Mouse (Mus musculus): ENCODE results near the gene C2cd2l.
"Not testable (repeated sequence)": the region's sequence is repeated elsewhere in the genome, so short reads cannot be mapped to it uniquely, and the experiment has no call there.

The C2cd2l gene

GRCm38 (mm10) chr9:44319887-44320798 lies at the start of gene C2cd2l:
C2cd2l (minus strand) TSS chr9:44320285.
- DNase-seq, result peak; percentile 74 to 80

- peak; percentile 58 for DNase-seq
These were observed 44.4 kb upstream of the C2cd2l start for GRCm38 (mm10) chr9:44364480-44364879.

- DNase-seq, result peak in 1 of 2 experiments; percentile 11
These were observed 41.8 kb upstream of the C2cd2l start for GRCm38 (mm10) chr9:44361931-44362330.

- DNase-seq, result peak; percentile 95 to 96
These were observed 41.3 kb upstream of the C2cd2l start, which contains the start of gene Vps11 for GRCm38 (mm10) chr9:44361190-44361917. Vps11 (minus strand) TSS chr9:44361670.

- DNase-seq, result peak; percentile 54 to 61
These were observed 37.1 kb upstream of the C2cd2l start for GRCm38 (mm10) chr9:44357207-44357606.

- DNase-seq, result no peak
These were observed 33.1 kb upstream of the C2cd2l start for GRCm38 (mm10) chr9:44353142-44353541.

- no peak for DNase-seq
These were observed 32.3 kb upstream of the C2cd2l start for GRCm38 (mm10) chr9:44352337-44352736.

GRCm38 (mm10) chr9:44351396-44351795 lies 31.3 kb upstream of the C2cd2l start:
- no peak for DNase-seq

GRCm38 (mm10) chr9:44348546-44348945 lies 28.5 kb upstream of the C2cd2l start:
- no peak for DNase-seq

GRCm38 (mm10) chr9:44347621-44348020 lies 27.5 kb upstream of the C2cd2l start:
- no peak for DNase-seq

GRCm38 (mm10) chr9:44347166-44347565 lies 27.1 kb upstream of the C2cd2l start:
- no peak for DNase-seq

- no peak for DNase-seq
These were observed 25.7 kb upstream of the C2cd2l start for GRCm38 (mm10) chr9:44345570-44346433.

GRCm38 (mm10) chr9:44343781-44344421 lies 23.8 kb upstream of the C2cd2l start, which contains the start of gene Hmbs:
Hmbs (minus strand) TSS chr9:44344228.
- DNase-seq, result peak; percentile 93 to 95

- DNase-seq, result no peak
These were observed 23.2 kb upstream of the C2cd2l start for GRCm38 (mm10) chr9:44343290-44343689.

- no peak for DNase-seq
These were observed 22.5 kb upstream of the C2cd2l start for GRCm38 (mm10) chr9:44342605-44343004.

- no peak for DNase-seq
These were observed 22.1 kb upstream of the C2cd2l start for GRCm38 (mm10) chr9:44342173-44342572.

- no peak for DNase-seq
These were observed 21.4 kb upstream of the C2cd2l start for GRCm38 (mm10) chr9:44341487-44341886.

- DNase-seq, result no peak
These were observed 18.5 kb upstream of the C2cd2l start for GRCm38 (mm10) chr9:44338574-44338973.

- DNase-seq, result no peak
These were observed 17.5 kb upstream of the C2cd2l start for GRCm38 (mm10) chr9:44337436-44338169.

- DNase-seq, result no peak
These were observed 16.9 kb upstream of the C2cd2l start for GRCm38 (mm10) chr9:44336964-44337363.

GRCm38 (mm10) chr9:44336513-44336912 lies 16.4 kb upstream of the C2cd2l start:
- not testable (repeated sequence) for DNase-seq

GRCm38 (mm10) chr9:44336093-44336406 lies 16.0 kb upstream of the C2cd2l start:
- no peak for DNase-seq

Data from B cell, adult 2 months (primary cell).